In the genomic region with DNA sequence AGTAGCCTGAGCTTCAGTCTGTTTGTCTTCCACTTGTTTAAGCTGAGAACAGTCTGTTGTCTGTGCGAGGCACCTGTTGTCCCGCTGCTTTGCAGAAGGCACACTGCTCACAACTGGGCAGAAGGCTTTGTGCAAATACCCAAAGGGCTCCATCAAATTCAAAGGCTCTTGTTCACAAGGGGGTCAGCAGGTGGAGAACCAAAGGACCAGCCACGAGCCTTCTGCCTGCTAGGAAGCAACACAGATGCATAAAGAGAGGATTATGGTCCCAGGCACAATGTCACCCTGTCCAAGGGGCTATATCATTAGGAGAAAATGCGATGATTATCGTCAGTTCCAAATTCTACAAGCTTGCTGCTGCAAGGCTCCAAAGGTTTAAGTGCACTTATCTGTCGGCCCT, we compare ENCODE assay signal across 28 mouse cellular contexts.
A peak's percentile ranks its signal among the peaks of the same experiment; 100 is the strongest.
DNase-seq lines count a peak whose midpoint lies in the region; ATAC-seq lines count a peak whose summit lies in the region.
"Had no signal": no experiment of that assay in that cellular context is flagged by ENCODE, and none has a peak within 500 bp of the region (broad histone marks: within the 10 kb centered on the region; RNA-seq: fewer than 3 reads in every experiment).

No protein-coding gene starts in this region.

- H3K9me3 ChIP-seq in hindbrain, embryonic 13.5 days = no peaks in the 10 kb centered on the region
- peaks cover 5% of the 10 kb centered on the region; the same call in 1 of the 2 replicates for H3K9me3 ChIP-seq in hindbrain, embryonic 14.5 days (ENCODE audit: control insufficient read depth, low read length)
- H3K9me3 ChIP-seq in forebrain, embryonic 12.5 days = no peaks in the 10 kb centered on the region
- no peaks in the 10 kb centered on the region for H3K9me3 ChIP-seq in forebrain, embryonic 16.5 days (ENCODE audit: control insufficient read depth, low read length)
- no peaks in the 10 kb centered on the region for H3K9me3 ChIP-seq in midbrain, embryonic 16.5 days (replicated peaks; ENCODE audit: control insufficient read depth, low read length, poor library complexity, severe bottlenecking)
- H3K9me3 ChIP-seq: kidney, embryonic 15.5 days; lung, embryonic 15.5 days; neural tube, embryonic 15.5 days had no signal

- 63% methylated on average over 6 of the region's 6 CpGs for WGBS in hindbrain, embryonic 13.5 days
- 57% methylated on average over 6 of the region's 6 CpGs for WGBS in hindbrain, embryonic 14.5 days
- 30% methylated on average over 6 of the region's 6 CpGs for WGBS in forebrain, embryonic 12.5 days
- 36% methylated on average over 6 of the region's 6 CpGs for WGBS in forebrain, embryonic 16.5 days
- 14% methylated on average over 6 of the region's 6 CpGs for WGBS in midbrain, embryonic 16.5 days

- H3K4me3 ChIP-seq in hindbrain, embryonic 13.5 days = no peak overlapping the region
- H3K4me3 ChIP-seq in hindbrain, embryonic 14.5 days (replicated peaks; ENCODE audit: low read length) = no peak overlapping the region
- H3K4me3 ChIP-seq in forebrain, embryonic 12.5 days (replicated peaks) = no peak overlapping the region
- no peak overlapping the region for H3K4me3 ChIP-seq in forebrain, embryonic 16.5 days (replicated peaks; ENCODE audit: low read length)
- H3K4me3 ChIP-seq in midbrain, embryonic 16.5 days (ENCODE audit: low read depth, low read length) = no peak overlapping the region
- H3K4me3 ChIP-seq: embryonic facial prominence, embryonic 13.5 days; kidney, embryonic 15.5 days; layer of hippocampus, adult 2 months; left cerebral cortex, adult 2 months; limb, embryonic 13.5 days; lung, embryonic 15.5 days; neural tube, embryonic 15.5 days had no signal

- no peak for DNase-seq in hindbrain, embryonic 14.5 days (ENCODE audit: low spot score)
- DNase-seq in adrenal gland, postnatal 14 days = no peak
- no peak for DNase-seq in adrenal gland, adult 18-20 months (ENCODE audit: low spot score in 2 of 2)
- DNase-seq: adrenal gland, postnatal 25 days; cerebellum, adult 18-20 months; cerebellum, postnatal 10 days; gastrocnemius, postnatal 14 days; kidney, adult 11 months; kidney, postnatal 36 days; lung, postnatal 36 days; right cerebral cortex, adult 18-20 months; spleen, adult 18-20 months; thymus, adult 2 months; thymus, postnatal 36 days had no signal

- peaks cover 21% of the 10 kb centered on the region for H3K4me1 ChIP-seq in hindbrain, embryonic 13.5 days (replicated peaks)
- peaks cover 17% of the 10 kb centered on the region for H3K4me1 ChIP-seq in hindbrain, embryonic 14.5 days (replicated peaks; ENCODE audit: control insufficient read depth, insufficient read depth, low read length)
- peaks cover 21% of the 10 kb centered on the region for H3K4me1 ChIP-seq in forebrain, embryonic 12.5 days
- peaks cover 12% of the 10 kb centered on the region; the same call in 1 of the 2 replicates for H3K4me1 ChIP-seq in forebrain, embryonic 16.5 days (replicated peaks; ENCODE audit: control insufficient read depth, insufficient read depth, low read length)
- H3K4me1 ChIP-seq in midbrain, embryonic 16.5 days (ENCODE audit: control insufficient read depth, insufficient read depth, low read length) = peaks cover 16% of the 10 kb centered on the region

- no peak overlapping the region for H3K4me2 ChIP-seq in hindbrain, embryonic 13.5 days
- H3K4me2 ChIP-seq in hindbrain, embryonic 14.5 days (replicated peaks) = no peak overlapping the region
- H3K4me2 ChIP-seq in forebrain, embryonic 12.5 days = no peak overlapping the region
- H3K4me2 ChIP-seq in forebrain, embryonic 16.5 days (ENCODE audit: low read length) = no peak overlapping the region
- no peak overlapping the region for H3K4me2 ChIP-seq in midbrain, embryonic 16.5 days (ENCODE audit: low read length)
- H3K4me2 ChIP-seq: embryonic facial prominence, embryonic 13.5 days; kidney, embryonic 15.5 days; limb, embryonic 13.5 days; liver, embryonic 11.5 days; lung, embryonic 15.5 days; neural tube, embryonic 15.5 days had no signal

- no peaks in the 10 kb centered on the region for H3K27me3 ChIP-seq in hindbrain, embryonic 13.5 days
- no peaks in the 10 kb centered on the region for H3K27me3 ChIP-seq in hindbrain, embryonic 14.5 days (ENCODE audit: control insufficient read depth, insufficient read depth, low read length)
- H3K27me3 ChIP-seq in forebrain, embryonic 12.5 days = peaks cover 24% of the 10 kb centered on the region
- H3K27me3 ChIP-seq in forebrain, embryonic 16.5 days (replicated peaks; ENCODE audit: control insufficient read depth, insufficient read depth, low read length) = no peaks in the 10 kb centered on the region
- no peaks in the 10 kb centered on the region for H3K27me3 ChIP-seq in midbrain, embryonic 16.5 days (ENCODE audit: control insufficient read depth, insufficient read depth, low read depth, low read length)
- H3K27me3 ChIP-seq: embryonic facial prominence, embryonic 13.5 days; kidney, embryonic 15.5 days; limb, embryonic 13.5 days; lung, embryonic 15.5 days; neural tube, embryonic 15.5 days; Patski had no signal

- ATAC-seq in hindbrain, embryonic 13.5 days (ENCODE audit: low FRiP score) = peak; percentile 23; the same call in 1 of the 2 replicates
- ATAC-seq in hindbrain, embryonic 14.5 days (ENCODE audit: low FRiP score) = no peak
- ATAC-seq in forebrain, embryonic 12.5 days (ENCODE audit: low FRiP score) = peak; percentile 58
- ATAC-seq in forebrain, embryonic 16.5 days = peak; percentile 47; the same call in 1 of the 2 replicates
- peak; percentile 31; the same call in 1 of the 2 replicates for ATAC-seq in midbrain, embryonic 16.5 days
- ATAC-seq: inflammation-experienced regulatory T-cells, adult 6 months; Patski had no signal

- no peaks in the 10 kb centered on the region for H3K36me3 ChIP-seq in hindbrain, embryonic 13.5 days
- H3K36me3 ChIP-seq in hindbrain, embryonic 14.5 days (replicated peaks; ENCODE audit: control insufficient read depth, insufficient read depth) = no peaks in the 10 kb centered on the region
- no peaks in the 10 kb centered on the region for H3K36me3 ChIP-seq in forebrain, embryonic 12.5 days (replicated peaks)
- H3K36me3 ChIP-seq in forebrain, embryonic 16.5 days (ENCODE audit: control insufficient read depth, insufficient read depth) = no peaks in the 10 kb centered on the region
- H3K36me3 ChIP-seq in midbrain, embryonic 16.5 days (ENCODE audit: control insufficient read depth, insufficient read depth, low read length) = no peaks in the 10 kb centered on the region
- H3K36me3 ChIP-seq: kidney, embryonic 15.5 days; lung, embryonic 15.5 days; neural tube, embryonic 15.5 days had no signal

- no peak overlapping the region for H3K9ac ChIP-seq in hindbrain, embryonic 13.5 days
- no peak overlapping the region for H3K9ac ChIP-seq in hindbrain, embryonic 14.5 days
- H3K9ac ChIP-seq in forebrain, embryonic 12.5 days = no peak overlapping the region
- no peak overlapping the region for H3K9ac ChIP-seq in forebrain, embryonic 16.5 days (replicated peaks; ENCODE audit: low read depth, low read length)
- no peak overlapping the region for H3K9ac ChIP-seq in midbrain, embryonic 16.5 days (ENCODE audit: low read depth, low read length)
- H3K9ac ChIP-seq: embryonic facial prominence, embryonic 13.5 days; kidney, embryonic 15.5 days; limb, embryonic 13.5 days; lung, embryonic 15.5 days; neural tube, embryonic 15.5 days had no signal

- no peak overlapping the region for H3K27ac ChIP-seq in hindbrain, embryonic 13.5 days
- no peak overlapping the region for H3K27ac ChIP-seq in hindbrain, embryonic 14.5 days
- H3K27ac ChIP-seq in forebrain, embryonic 12.5 days = no peak overlapping the region
- no peak overlapping the region for H3K27ac ChIP-seq in forebrain, embryonic 16.5 days (ENCODE audit: low read length)
- H3K27ac ChIP-seq in midbrain, embryonic 16.5 days (ENCODE audit: low read length) = 0 out of 2 replicates have a peak overlapping the region, but pooled peaks have one; percentile 46
- H3K27ac ChIP-seq: embryonic facial prominence, embryonic 13.5 days; kidney, embryonic 15.5 days; layer of hippocampus, adult 2 months; left cerebral cortex, adult 2 months; limb, embryonic 13.5 days; lung, embryonic 15.5 days; neural tube, embryonic 15.5 days had no signal
